Mouse (Mus musculus) forebrain, embryonic 15.5 days (tissue): ENCODE measurements around the gene Rai14. TPM values are rescaled to one million over a fixed set of nuclear protein-coding genes. Genes with fewer than 3 reads are reported as not detected.

Experiments
- ATAC-seq: fragments of 200-750 bp; cut with Nextera tagmentation; replicated peaks from 2 replicates; pipeline ENCODE4 v1.8.0; 2017; ENCODE audit warnings: mild to moderate bottlenecking, moderate TSS enrichment, moderate library complexity
- H3K27ac ChIP-seq: fragments of 300-500 bp; sonication (generic); replicated peaks from 2 replicates; pipeline ENCODE4 v1.5.1; 2015; ENCODE audit warnings: mild to moderate bottlenecking, inconsistent platforms
- H3K27me3 ChIP-seq: fragments of 300-500 bp; sonication (generic); 2 replicates; pipeline ENCODE4 v1.6.1; 2015; ENCODE audit warnings: inconsistent platforms
- H3K36me3 ChIP-seq: fragments of 300-500 bp; sonication (generic); 2 replicates; pipeline ENCODE4 v1.6.1; 2015; ENCODE audit warnings: mild to moderate bottlenecking, inconsistent platforms
- H3K4me1 ChIP-seq: fragments of 300-500 bp; sonication (generic); 2 replicates; pipeline ENCODE4 v1.6.1; 2015; ENCODE audit warnings: inconsistent platforms
- H3K4me2 ChIP-seq: fragments of 300-500 bp; sonication (generic); replicated peaks from 2 replicates; pipeline ENCODE4 v1.6.1; 2015; ENCODE audit warnings: mild to moderate bottlenecking, inconsistent platforms
- H3K4me3 ChIP-seq: fragments of 300-500 bp; sonication (generic); 2 replicates; pipeline ENCODE4 v1.5.1; 2015; ENCODE audit warnings: mild to moderate bottlenecking, inconsistent platforms
- H3K9ac ChIP-seq: fragments of 300-500 bp; sonication (generic); replicated peaks from 2 replicates; pipeline ENCODE4 v1.6.1; 2015; ENCODE audit warnings: mild to moderate bottlenecking, inconsistent platforms
- H3K9me3 ChIP-seq: fragments of 300-500 bp; sonication (generic); 2 replicates; pipeline ENCODE4 v1.6.1; 2016; ENCODE audit warnings: inconsistent platforms
- WGBS: fragments of 180-500 bp; shearing (Covaris S2); methylation state at CpG from one replicate; pipeline ENCODE4 v1.1.7; 2015; ENCODE audit warnings: mixed read lengths; 5-methylcytosine and 5-hydroxymethylcytosine counted together
- polyA plus RNA-seq: library from polyadenylated mRNA; unstranded; fragments of >200 nt; fragmentation: Nextera tagmentation; extraction: Ambion mirVana; gene quantifications from 2 replicates; pipeline ENCODE4 v1.2.1, GENCODE M21; 2015

The Rai14 gene
- polyA plus RNA-seq, 1 experiment from 2014 or later, result 37.4 TPM

GRCm38 (mm10) chr15:10640721-10641120 lies 73.7 kb downstream of the Rai14 start:
- WGBS, result 94% methylated on average over 3 of the region's 3 CpGs
- ATAC-seq, result no peak
- no peaks in the 10 kb centered on the region for H3K27me3 ChIP-seq

GRCm38 (mm10) chr15:10637251-10637793 lies 77.1 kb downstream of the Rai14 start:
- H3K9ac ChIP-seq, result no peak overlapping the region
- 85% methylated on average over 6 of the region's 6 CpGs for WGBS
- H3K36me3 ChIP-seq, result peaks cover 2% of the 10 kb centered on the region; the same call in 1 of the 2 replicates

More at GRCm38 (mm10) chr15:10640721-10641120, 73.7 kb downstream of the Rai14 start:
- Histone ChIP-seq H3K4me3 (no peak overlapping the region), H3K4me1 (peaks cover 15% of the 10 kb centered on the region), H3K4me2 (no peak overlapping the region), H3K9ac (no peak overlapping the region), H3K27ac (no peak overlapping the region), H3K9me3 (no peaks in the 10 kb centered on the region), H3K36me3 (no peaks in the 10 kb centered on the region)

GRCm38 (mm10) chr15:10636844-10637243 lies 77.6 kb downstream of the Rai14 start:
- Histone ChIP-seq H3K4me1 (no peaks in the 10 kb centered on the region), H3K36me3 (peaks cover 4% of the 10 kb centered on the region; the same call in 1 of the 2 replicates), H3K9ac (no peak overlapping the region), H3K27me3 (no peaks in the 10 kb centered on the region), H3K9me3 (no peaks in the 10 kb centered on the region), H3K27ac (no peak overlapping the region), H3K4me3 (no peak overlapping the region), H3K4me2 (no peak overlapping the region)
- WGBS, result 91% methylated on average over 3 of the region's 3 CpGs
- ATAC-seq, result no peak

More at GRCm38 (mm10) chr15:10637251-10637793, 77.1 kb downstream of the Rai14 start:
- Histone ChIP-seq H3K4me2 (no peak overlapping the region), H3K4me1 (peaks cover under 1% of the 10 kb centered on the region; the same call in 1 of the 2 replicates), H3K27ac (no peak overlapping the region), H3K27me3 (no peaks in the 10 kb centered on the region), H3K9me3 (no peaks in the 10 kb centered on the region), H3K4me3 (no peak overlapping the region)
- ATAC-seq, result no peak

GRCm38 (mm10) chr15:10635121-10635520 lies 79.3 kb downstream of the Rai14 start:
- no peak overlapping the region for H3K9ac ChIP-seq
- no peaks in the 10 kb centered on the region for H3K4me1 ChIP-seq
- no peaks in the 10 kb centered on the region for H3K27me3 ChIP-seq
- H3K9me3 ChIP-seq, result no peaks in the 10 kb centered on the region
- ATAC-seq, result no peak
- peaks cover 4% of the 10 kb centered on the region; the same call in 1 of the 2 replicates for H3K36me3 ChIP-seq
- no peak overlapping the region for H3K4me3 ChIP-seq
- no peak overlapping the region for H3K27ac ChIP-seq
- no peak overlapping the region for H3K4me2 ChIP-seq
- 56% methylated on average over 10 of the region's 10 CpGs for WGBS

- Histone ChIP-seq H3K27ac (no peak overlapping the region), H3K9me3 (no peaks in the 10 kb centered on the region), H3K4me3 (no peak overlapping the region), H3K36me3 (peaks cover 4% of the 10 kb centered on the region; the same call in 1 of the 2 replicates), H3K27me3 (no peaks in the 10 kb centered on the region), H3K4me1 (no peaks in the 10 kb centered on the region), H3K9ac (no peak overlapping the region), H3K4me2 (no peak overlapping the region)
- ATAC-seq, result no peak
- WGBS, result 61% methylated on average over 6 of the region's 6 CpGs
Measured at GRCm38 (mm10) chr15:10634176-10634575, 80.2 kb downstream of the Rai14 start.

GRCm38 (mm10) chr15:10633381-10633780 lies 81.0 kb downstream of the Rai14 start:
- Histone ChIP-seq H3K9ac (no peak overlapping the region), H3K4me3 (no peak overlapping the region), H3K36me3 (peaks cover 4% of the 10 kb centered on the region; the same call in 1 of the 2 replicates), H3K27ac (no peak overlapping the region), H3K27me3 (no peaks in the 10 kb centered on the region), H3K4me1 (no peaks in the 10 kb centered on the region), H3K4me2 (no peak overlapping the region), H3K9me3 (no peaks in the 10 kb centered on the region)
- WGBS, result 94% methylated on average over 4 of the region's 4 CpGs
- no peak for ATAC-seq

- WGBS, result 89% methylated on average over 9 of the region's 9 CpGs
- ATAC-seq, result no peak
- Histone ChIP-seq H3K27me3 (no peaks in the 10 kb centered on the region), H3K4me3 (no peak overlapping the region), H3K9ac (no peak overlapping the region), H3K4me1 (no peaks in the 10 kb centered on the region), H3K9me3 (no peaks in the 10 kb centered on the region), H3K27ac (no peak overlapping the region), H3K36me3 (peaks cover 4% of the 10 kb centered on the region; the same call in 1 of the 2 replicates), H3K4me2 (no peak overlapping the region)
Measured at GRCm38 (mm10) chr15:10632581-10632980, 81.8 kb downstream of the Rai14 start.

GRCm38 (mm10) chr15:10632060-10632459 lies 82.4 kb downstream of the Rai14 start:
- WGBS, result 95% methylated on average over 8 of the region's 8 CpGs
- H3K27ac ChIP-seq, result no peak overlapping the region
- no peak for ATAC-seq

GRCm38 (mm10) chr15:10631541-10631940 lies 82.9 kb downstream of the Rai14 start:
- ATAC-seq, result no peak

More at GRCm38 (mm10) chr15:10632060-10632459, 82.4 kb downstream of the Rai14 start:
- Histone ChIP-seq H3K36me3 (peaks cover 4% of the 10 kb centered on the region; the same call in 1 of the 2 replicates), H3K4me3 (no peak overlapping the region), H3K4me1 (no peaks in the 10 kb centered on the region), H3K9ac (no peak overlapping the region), H3K9me3 (no peaks in the 10 kb centered on the region), H3K27me3 (no peaks in the 10 kb centered on the region), H3K4me2 (no peak overlapping the region)

GRCm38 (mm10) chr15:10628980-10629346 lies 85.5 kb downstream of the Rai14 start:
- H3K27me3 ChIP-seq, result no peaks in the 10 kb centered on the region
- H3K27ac ChIP-seq, result no peak overlapping the region
- H3K9me3 ChIP-seq, result no peaks in the 10 kb centered on the region
- no peak overlapping the region for H3K4me2 ChIP-seq
- no peak overlapping the region for H3K9ac ChIP-seq
- H3K4me3 ChIP-seq, result no peak overlapping the region
- H3K4me1 ChIP-seq, result no peaks in the 10 kb centered on the region
- ATAC-seq, result no peak
- 90% methylated on average over 6 of the region's 6 CpGs for WGBS
- peaks cover 4% of the 10 kb centered on the region; the same call in 1 of the 2 replicates for H3K36me3 ChIP-seq

More at GRCm38 (mm10) chr15:10631541-10631940, 82.9 kb downstream of the Rai14 start:
- Histone ChIP-seq H3K4me1 (no peaks in the 10 kb centered on the region), H3K9ac (no peak overlapping the region), H3K36me3 (peaks cover 4% of the 10 kb centered on the region; the same call in 1 of the 2 replicates), H3K9me3 (no peaks in the 10 kb centered on the region), H3K4me2 (no peak overlapping the region), H3K27me3 (no peaks in the 10 kb centered on the region), H3K4me3 (no peak overlapping the region), H3K27ac (no peak overlapping the region)
- WGBS, result 94% methylated on average over 5 of the region's 5 CpGs

GRCm38 (mm10) chr15:10628131-10628979 lies 86.1 kb downstream of the Rai14 start:
- no peaks in the 10 kb centered on the region for H3K9me3 ChIP-seq
- no peak overlapping the region for H3K9ac ChIP-seq
- no peak overlapping the region for H3K4me2 ChIP-seq
- H3K27ac ChIP-seq, result no peak overlapping the region
- peaks cover 4% of the 10 kb centered on the region; the same call in 1 of the 2 replicates for H3K36me3 ChIP-seq
- no peak overlapping the region for H3K4me3 ChIP-seq
- H3K27me3 ChIP-seq, result no peaks in the 10 kb centered on the region
- WGBS, result 87% methylated on average over 16 of the region's 16 CpGs
- ATAC-seq, result no peak
- no peaks in the 10 kb centered on the region for H3K4me1 ChIP-seq

- Histone ChIP-seq H3K36me3 (peaks cover under 1% of the 10 kb centered on the region; the same call in 1 of the 2 replicates), H3K4me2 (no peak overlapping the region), H3K9me3 (no peaks in the 10 kb centered on the region), H3K4me3 (no peak overlapping the region), H3K9ac (no peak overlapping the region), H3K27me3 (no peaks in the 10 kb centered on the region), H3K4me1 (no peaks in the 10 kb centered on the region), H3K27ac (no peak overlapping the region)
- ATAC-seq, result no peak
- WGBS, result 76% methylated on average over 10 of the region's 10 CpGs
Measured at GRCm38 (mm10) chr15:10623571-10624227, 90.7 kb downstream of the Rai14 start.
